In genomic region chr3:37201122-37201916, GRCm38 (mm10) we compare ENCODE assay signal across 10 mouse cellular contexts. TPM values are rescaled to one million over a fixed set of nuclear protein-coding genes. Genes with fewer than 3 reads are reported as not detected.
DNase-seq lines count a peak whose midpoint lies in the region; ATAC-seq lines count a peak whose summit lies in the region.
"Had no signal": no experiment of that assay in that cellular context is flagged by ENCODE, and none has a peak within 500 bp of the region (broad histone marks: within the 10 kb centered on the region; RNA-seq: fewer than 3 reads in every experiment).

No protein-coding gene starts in this region.

- 0 out of 2 replicates have a peak, but pooled peaks have one; percentile 15 for ATAC-seq in heart, embryonic 15.5 days (replicated peaks; ENCODE audit: insufficient number of reproducible peaks, insufficient read depth, low FRiP score, low read depth)
- ATAC-seq in liver, embryonic 12.5 days: peak; percentile 44; the same call in 1 of the 2 replicates

- no peaks in the 10 kb centered on the region for H3K9me3 ChIP-seq in heart, embryonic 15.5 days (replicated peaks)
- H3K9me3 ChIP-seq in liver, embryonic 12.5 days (replicated peaks): no peaks in the 10 kb centered on the region
- H3K9me3 ChIP-seq in midbrain, embryonic 10.5 days (replicated peaks): no peaks in the 10 kb centered on the region

- no peak overlapping the region for H3K4me3 ChIP-seq in heart, embryonic 15.5 days
- H3K4me3 ChIP-seq in liver, embryonic 12.5 days: no peak overlapping the region
- H3K4me3 ChIP-seq in midbrain, embryonic 10.5 days: no peak overlapping the region

- no peaks in the 10 kb centered on the region for H3K4me1 ChIP-seq in heart, embryonic 15.5 days (replicated peaks)
- H3K4me1 ChIP-seq in liver, embryonic 12.5 days: peaks cover 15% of the 10 kb centered on the region
- H3K4me1 ChIP-seq in midbrain, embryonic 10.5 days: peaks cover 26% of the 10 kb centered on the region

- no peak for DNase-seq in heart, adult 8-10 months (ENCODE audit: low spot score)
- DNase-seq in 416B (ENCODE audit: low read depth): peak; percentile 73
- peak; percentile 28 for DNase-seq in embryo, embryonic 10.5 days (ENCODE audit: low spot score)
- no peak for DNase-seq in gastrocnemius, adult 18-20 months (ENCODE audit: low spot score)
- no peak for DNase-seq in spleen, postnatal 4 days (ENCODE audit: low spot score in 2 of 2)
- DNase-seq in midbrain, embryonic 10.5 days (ENCODE audit: low spot score): no peak

- WGBS in heart, embryonic 15.5 days: 51% methylated on average over 6 of the region's 6 CpGs
- WGBS in liver, embryonic 12.5 days (ENCODE audit: insufficient replicate concordance): 46% methylated on average over 6 of the region's 6 CpGs
- 58% methylated on average over 6 of the region's 6 CpGs for WGBS in midbrain, embryonic 10.5 days

- no peak overlapping the region for H3K27ac ChIP-seq in heart, embryonic 15.5 days
- H3K27ac ChIP-seq in liver, embryonic 12.5 days: no peak overlapping the region
- H3K27ac ChIP-seq in midbrain, embryonic 10.5 days (replicated peaks): no peak overlapping the region

- H3K4me2 ChIP-seq in heart, embryonic 15.5 days: no peak overlapping the region
- H3K4me2 ChIP-seq in liver, embryonic 12.5 days: 0 out of 2 replicates have a peak overlapping the region, but pooled peaks have one; percentile 5

- H3K36me3 ChIP-seq in heart, embryonic 15.5 days: no peaks in the 10 kb centered on the region
- no peaks in the 10 kb centered on the region for H3K36me3 ChIP-seq in liver, embryonic 12.5 days
- H3K36me3 ChIP-seq in midbrain, embryonic 10.5 days: no peaks in the 10 kb centered on the region

- H3K9ac ChIP-seq in heart, embryonic 15.5 days: no peak overlapping the region
- no peak overlapping the region for H3K9ac ChIP-seq in liver, embryonic 12.5 days

- H3K27me3 ChIP-seq in heart, embryonic 15.5 days: no peaks in the 10 kb centered on the region
- no peaks in the 10 kb centered on the region for H3K27me3 ChIP-seq in liver, embryonic 12.5 days (replicated peaks)
- H3K27me3 ChIP-seq in midbrain, embryonic 10.5 days (ENCODE audit: low read depth, poor library complexity, severe bottlenecking): no peaks in the 10 kb centered on the region

RNA-seq across cellular contexts. Expression of gene Il21, which starts 31.1 kb away (rescaled TPM):
- polyA plus RNA-seq in heart, embryonic 15.5 days (2015; fragmentation: Nextera tagmentation; extraction: Ambion mirVana): not detected in 2 replicates
- not detected for total RNA-seq in heart, adult 8-10 months (2022)
- not detected in 2 replicates for polyA plus RNA-seq in liver, embryonic 12.5 days (2016; fragmentation: Nextera tagmentation; extraction: Ambion mirVana)
- not detected for total RNA-seq in gastrocnemius, adult 18-20 months (2021)
- not detected in 2 replicates for polyA plus RNA-seq in midbrain, embryonic 10.5 days (2016; fragmentation: Nextera tagmentation; extraction: Ambion mirVana)
- total RNA-seq: ES-E14 had no signal
- polyA plus RNA-seq: heart, postnatal 0 days had no signal

Comparison
In these comparisons a context has a peak if more than half of its experiments do, and no peak if none do; other contexts are left out.
1. DNase-seq: peak in 416B (single experiment) and embryo, embryonic 10.5 days (single experiment); none in heart, adult 8-10 months (single experiment), gastrocnemius, adult 18-20 months (single experiment), spleen, postnatal 4 days (0 of 2) and midbrain, embryonic 10.5 days (single experiment).